Mouse (Mus musculus): ENCODE measurements around the gene Ftcd. TPM values are rescaled to one million over a fixed set of nuclear protein-coding genes. Genes with fewer than 3 reads are reported as not detected.

The Ftcd gene
- polyA plus RNA-seq (2014; fragmentation: Nextera tagmentation; extraction: Ambion mirVana) = not detected in 2 replicates

DNA sequence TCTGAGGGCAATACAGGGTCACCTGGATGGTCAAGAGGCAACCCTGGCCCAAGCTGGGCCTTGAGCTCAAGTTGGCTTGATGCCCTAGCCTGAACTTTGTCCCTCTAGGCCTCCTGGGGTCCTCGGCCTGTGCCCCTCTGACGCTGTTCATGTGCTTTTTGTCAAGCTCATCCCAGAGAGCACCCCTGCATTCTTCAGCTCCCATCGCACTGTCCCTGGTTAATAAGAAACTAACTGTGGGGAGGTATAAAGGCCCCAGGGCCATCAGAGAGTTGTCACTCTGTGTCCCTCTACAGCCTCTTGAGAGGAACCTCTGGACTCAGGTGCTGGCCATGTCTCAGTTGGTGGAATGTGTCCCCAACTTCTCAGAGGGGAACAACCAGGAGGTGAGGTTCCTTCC, at the start of gene Ftcd:
Gene Ftcd (plus strand): TSS at position 275 of the 400 bp plus-strand sequence.
- Histone ChIP-seq H3K9ac (replicated peaks; ENCODE audit: low read depth, low read length) (no peak within 1 kb of the TSS), H3K4me1 (ENCODE audit: control insufficient read depth, insufficient read depth, low read length) (no peaks in the 10 kb centered on the region), H3K4me3 (ENCODE audit: low read depth, low read length) (no peak within 1 kb of the TSS), H3K9me3 (ENCODE audit: control insufficient read depth, low read length) (no peaks in the 10 kb centered on the region), H3K27ac (ENCODE audit: low read depth, low read length) (no peak within 1 kb of the TSS), H3K36me3 (ENCODE audit: control insufficient read depth, insufficient read depth, low read length) (no peaks in the 10 kb centered on the region), H3K4me2 (ENCODE audit: low read depth, low read length) (no peak within 1 kb of the TSS), H3K27me3 (ENCODE audit: control insufficient read depth, insufficient read depth, low read length) (no peaks in the 10 kb centered on the region)
- ATAC-seq (ENCODE audit: low read depth) = no peak
- 67% methylated on average over 3 of the region's 3 CpGs for WGBS

DNA sequence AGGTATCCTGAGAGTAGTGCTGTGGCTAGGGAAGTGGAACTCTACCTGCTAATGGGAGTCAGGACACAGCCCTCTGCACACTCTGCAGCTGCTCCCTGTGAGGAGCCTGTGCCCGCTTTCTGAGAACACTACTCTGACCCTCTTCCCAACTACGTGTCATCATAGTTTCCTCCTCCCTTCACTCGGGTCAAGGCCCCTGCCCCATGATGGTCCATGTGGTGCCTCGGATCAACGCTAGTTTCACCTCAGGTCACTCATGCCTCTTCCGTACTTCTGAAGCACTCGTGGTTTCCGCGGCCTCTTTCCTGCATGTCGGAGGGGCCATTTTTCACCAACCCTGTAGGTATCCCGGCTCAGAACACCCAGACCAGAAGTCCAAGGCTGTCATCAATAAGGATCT, 44.5 kb upstream of the Ftcd start:
- Histone ChIP-seq H3K36me3 (ENCODE audit: control insufficient read depth, insufficient read depth, low read length) (peaks cover 13% of the 10 kb centered on the region; the same call in 1 of the 2 replicates), H3K9ac (replicated peaks; ENCODE audit: low read depth, low read length) (peak overlapping the region; percentile 41), H3K27ac (ENCODE audit: low read depth, low read length) (peak overlapping the region; percentile 68; the same call in 1 of the 2 replicates), H3K4me2 (ENCODE audit: low read depth, low read length) (peak overlapping the region; percentile 52), H3K4me3 (ENCODE audit: low read depth, low read length) (peak overlapping the region; percentile 53), H3K4me1 (ENCODE audit: control insufficient read depth, insufficient read depth, low read length) (peaks cover 7% of the 10 kb centered on the region), H3K27me3 (ENCODE audit: control insufficient read depth, insufficient read depth, low read length) (no peaks in the 10 kb centered on the region), H3K9me3 (ENCODE audit: control insufficient read depth, low read length) (no peaks in the 10 kb centered on the region)
- 4% methylated on average over 11 of the region's 11 CpGs for WGBS
- peak; percentile 63 for ATAC-seq (ENCODE audit: low read depth)

DNA sequence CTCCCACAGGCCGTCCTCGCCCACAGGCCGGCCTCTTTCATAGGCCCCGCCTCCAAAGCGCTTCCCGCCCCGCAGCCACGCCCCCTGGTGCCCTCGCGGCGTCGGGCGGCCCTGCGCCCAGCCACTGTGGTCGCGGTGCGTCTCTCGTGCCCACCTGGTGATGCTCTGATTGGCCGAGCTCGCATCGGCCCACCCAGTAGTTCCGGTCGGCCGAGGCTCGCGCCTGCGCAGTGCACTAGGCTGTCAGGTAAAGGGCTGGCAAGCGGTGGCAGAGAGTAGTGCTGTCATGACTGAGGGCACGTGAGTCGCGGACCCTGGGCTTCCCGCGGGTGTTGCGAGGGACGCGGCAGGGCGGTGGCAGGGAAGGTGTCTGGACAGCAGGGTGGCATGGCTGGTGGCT, 44.1 kb upstream of the Ftcd start, which contains the start of gene Lss:
Gene Lss (plus strand): TSS at position 214 of the 400 bp plus-strand sequence.
- Histone ChIP-seq H3K36me3 (ENCODE audit: control insufficient read depth, insufficient read depth, low read length) (peaks cover 17% of the 10 kb centered on the region; the same call in 1 of the 2 replicates), H3K4me3 (ENCODE audit: low read depth, low read length) (peak within 1 kb of the TSS; percentile 53), H3K9me3 (ENCODE audit: control insufficient read depth, low read length) (no peaks in the 10 kb centered on the region), H3K27ac (ENCODE audit: low read depth, low read length) (peak within 1 kb of the TSS; percentile 68), H3K4me2 (ENCODE audit: low read depth, low read length) (peak within 1 kb of the TSS; percentile 52), H3K4me1 (ENCODE audit: control insufficient read depth, insufficient read depth, low read length) (peaks cover 7% of the 10 kb centered on the region), H3K9ac (replicated peaks; ENCODE audit: low read depth, low read length) (peak within 1 kb of the TSS; percentile 56), H3K27me3 (ENCODE audit: control insufficient read depth, insufficient read depth, low read length) (no peaks in the 10 kb centered on the region)
- ATAC-seq (ENCODE audit: low read depth) = peak; percentile 100
- whole genome bisulfite sequencing = under 1% methylated on average over 37 of the region's 37 CpGs

DNA sequence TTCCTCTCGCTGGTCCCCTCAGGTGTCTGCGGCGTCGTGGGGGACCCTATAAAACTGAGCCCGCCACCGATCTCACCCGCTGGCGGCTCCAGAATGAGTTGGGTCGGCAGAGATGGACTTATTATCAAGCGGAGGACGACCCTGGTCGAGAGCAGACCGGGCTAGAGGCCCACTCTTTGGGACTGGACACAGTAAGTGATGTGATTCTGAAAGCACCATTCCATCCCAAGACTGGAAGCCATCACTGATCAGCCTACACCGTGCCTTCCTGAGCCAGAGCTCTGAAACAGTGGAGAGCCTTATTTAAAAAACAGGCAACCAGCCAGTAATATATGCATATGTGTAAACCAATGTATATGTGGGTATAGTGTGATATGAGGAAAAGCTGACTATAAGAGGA, 43.6 kb upstream of the Ftcd start:
- Histone ChIP-seq H3K9ac (replicated peaks; ENCODE audit: low read depth, low read length) (peak overlapping the region; percentile 56), H3K4me3 (ENCODE audit: low read depth, low read length) (peak overlapping the region; percentile 53), H3K27ac (ENCODE audit: low read depth, low read length) (peak overlapping the region; percentile 68), H3K9me3 (ENCODE audit: control insufficient read depth, low read length) (no peaks in the 10 kb centered on the region), H3K4me2 (ENCODE audit: low read depth, low read length) (peak overlapping the region; percentile 52), H3K36me3 (ENCODE audit: control insufficient read depth, insufficient read depth, low read length) (peaks cover 20% of the 10 kb centered on the region), H3K27me3 (ENCODE audit: control insufficient read depth, insufficient read depth, low read length) (no peaks in the 10 kb centered on the region), H3K4me1 (ENCODE audit: control insufficient read depth, insufficient read depth, low read length) (peaks cover 7% of the 10 kb centered on the region)
- 2% methylated on average over 14 of the region's 14 CpGs for WGBS
- peak; percentile 30 for ATAC-seq (ENCODE audit: low read depth)

DNA sequence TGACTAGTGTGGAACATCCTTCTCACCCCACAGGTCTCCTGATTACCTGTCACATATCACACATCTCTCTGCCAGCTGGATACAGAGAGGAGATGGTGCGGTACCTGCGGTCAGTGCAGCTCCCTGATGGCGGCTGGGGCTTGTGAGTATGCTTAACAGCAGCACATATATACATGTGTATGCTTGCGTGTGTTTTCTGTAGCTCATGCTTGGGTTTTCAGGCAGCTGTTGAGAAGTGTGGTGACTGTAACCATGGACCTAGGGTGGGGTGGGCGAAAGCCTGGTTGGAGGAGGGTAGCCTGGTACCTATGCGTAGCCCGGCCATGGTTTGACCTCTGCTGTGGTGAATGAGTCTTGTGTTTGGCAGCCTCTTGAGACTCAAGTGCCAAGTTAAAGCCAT, 39.9 kb upstream of the Ftcd start:
- Histone ChIP-seq H3K9ac (replicated peaks; ENCODE audit: low read depth, low read length) (no peak overlapping the region), H3K27me3 (ENCODE audit: control insufficient read depth, insufficient read depth, low read length) (no peaks in the 10 kb centered on the region), H3K4me1 (ENCODE audit: control insufficient read depth, insufficient read depth, low read length) (peaks cover 7% of the 10 kb centered on the region), H3K4me2 (ENCODE audit: low read depth, low read length) (no peak overlapping the region), H3K9me3 (ENCODE audit: control insufficient read depth, low read length) (no peaks in the 10 kb centered on the region), H3K4me3 (ENCODE audit: low read depth, low read length) (no peak overlapping the region), H3K27ac (ENCODE audit: low read depth, low read length) (no peak overlapping the region), H3K36me3 (ENCODE audit: control insufficient read depth, insufficient read depth, low read length) (peaks cover 47% of the 10 kb centered on the region)
- ATAC-seq (ENCODE audit: low read depth) = no peak
- 98% methylated on average over 7 of the region's 7 CpGs for WGBS

DNA sequence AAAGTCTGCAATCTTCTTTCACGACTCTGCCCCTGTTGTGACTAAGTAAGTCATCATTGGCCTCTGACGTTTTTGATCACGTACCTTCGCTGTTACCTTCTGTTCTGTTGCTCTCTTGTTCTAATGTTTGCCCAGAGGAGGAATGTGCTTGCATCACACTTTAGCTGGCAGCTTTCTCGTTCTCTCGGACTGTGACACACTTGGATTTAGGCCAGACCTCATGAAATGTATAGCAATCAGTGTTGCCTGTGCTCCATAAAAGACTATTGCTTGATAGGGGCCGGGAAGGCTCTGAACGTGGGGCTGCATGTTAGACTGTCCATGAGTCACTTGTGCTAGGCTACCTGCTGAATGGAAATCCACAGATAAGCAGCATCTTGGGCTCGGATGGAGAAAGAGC, 37.8 kb upstream of the Ftcd start:
- 86% methylated on average over 9 of the region's 9 CpGs for WGBS
- no peak overlapping the region for H3K9ac ChIP-seq (replicated peaks; ENCODE audit: low read depth, low read length)
- no peak for ATAC-seq (ENCODE audit: low read depth)
- no peaks in the 10 kb centered on the region for H3K27me3 ChIP-seq (ENCODE audit: control insufficient read depth, insufficient read depth, low read length)
- no peak overlapping the region for H3K4me2 ChIP-seq (ENCODE audit: low read depth, low read length)
- H3K27ac ChIP-seq (ENCODE audit: low read depth, low read length) = no peak overlapping the region
- H3K9me3 ChIP-seq (ENCODE audit: control insufficient read depth, low read length) = no peaks in the 10 kb centered on the region
- no peaks in the 10 kb centered on the region for H3K4me1 ChIP-seq (ENCODE audit: control insufficient read depth, insufficient read depth, low read length)
- H3K4me3 ChIP-seq (ENCODE audit: low read depth, low read length) = no peak overlapping the region
- H3K36me3 ChIP-seq (ENCODE audit: control insufficient read depth, insufficient read depth, low read length) = peaks cover 68% of the 10 kb centered on the region

DNA sequence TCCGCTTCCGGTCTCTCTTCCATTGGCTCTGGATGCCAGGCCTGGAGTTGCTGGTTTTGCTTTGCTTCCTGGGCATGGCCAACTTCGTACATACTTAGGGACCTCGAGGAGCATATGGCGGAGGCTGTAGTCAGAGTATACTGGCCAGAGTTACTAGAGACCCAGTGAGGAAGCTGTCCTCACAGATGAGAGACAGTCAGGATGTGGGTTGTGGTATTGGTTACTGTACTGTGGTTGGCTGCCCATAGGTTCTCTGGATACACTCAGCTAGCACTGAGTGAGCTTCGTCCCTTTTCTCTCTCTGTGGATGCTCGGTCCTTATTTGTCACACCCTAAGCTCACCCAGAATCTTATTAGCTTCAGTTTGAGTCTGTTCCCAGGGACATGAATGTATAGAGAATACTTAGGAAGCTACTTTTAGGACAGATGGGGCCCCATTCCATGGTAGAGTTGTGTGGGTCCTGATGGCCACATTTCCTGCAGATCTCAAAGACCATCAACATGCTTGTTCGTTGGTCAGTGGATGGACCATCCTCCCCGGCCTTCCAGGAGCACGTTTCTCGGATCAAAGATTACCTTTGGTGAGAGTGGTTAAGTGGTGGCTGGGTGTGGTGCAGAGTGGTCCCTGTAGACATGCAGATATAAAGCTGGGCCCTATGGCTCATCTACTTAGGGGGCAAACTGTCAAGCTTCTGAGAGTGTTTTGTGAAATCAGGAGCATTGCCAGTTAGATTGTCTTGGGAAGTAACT, 33.9 kb upstream of the Ftcd start:
- no peak overlapping the region for H3K9ac ChIP-seq (replicated peaks; ENCODE audit: low read depth, low read length)
- H3K9me3 ChIP-seq (ENCODE audit: control insufficient read depth, low read length) = no peaks in the 10 kb centered on the region
- peaks cover 88% of the 10 kb centered on the region for H3K36me3 ChIP-seq (ENCODE audit: control insufficient read depth, insufficient read depth, low read length)
- WGBS = 97% methylated on average over 11 of the region's 11 CpGs
- no peak overlapping the region for H3K4me3 ChIP-seq (ENCODE audit: low read depth, low read length)
- no peak overlapping the region for H3K27ac ChIP-seq (ENCODE audit: low read depth, low read length)
- ATAC-seq (ENCODE audit: low read depth) = no peak
- no peak overlapping the region for H3K4me2 ChIP-seq (ENCODE audit: low read depth, low read length)
- H3K27me3 ChIP-seq (ENCODE audit: control insufficient read depth, insufficient read depth, low read length) = no peaks in the 10 kb centered on the region
- no peaks in the 10 kb centered on the region for H3K4me1 ChIP-seq (ENCODE audit: control insufficient read depth, insufficient read depth, low read length)

DNA sequence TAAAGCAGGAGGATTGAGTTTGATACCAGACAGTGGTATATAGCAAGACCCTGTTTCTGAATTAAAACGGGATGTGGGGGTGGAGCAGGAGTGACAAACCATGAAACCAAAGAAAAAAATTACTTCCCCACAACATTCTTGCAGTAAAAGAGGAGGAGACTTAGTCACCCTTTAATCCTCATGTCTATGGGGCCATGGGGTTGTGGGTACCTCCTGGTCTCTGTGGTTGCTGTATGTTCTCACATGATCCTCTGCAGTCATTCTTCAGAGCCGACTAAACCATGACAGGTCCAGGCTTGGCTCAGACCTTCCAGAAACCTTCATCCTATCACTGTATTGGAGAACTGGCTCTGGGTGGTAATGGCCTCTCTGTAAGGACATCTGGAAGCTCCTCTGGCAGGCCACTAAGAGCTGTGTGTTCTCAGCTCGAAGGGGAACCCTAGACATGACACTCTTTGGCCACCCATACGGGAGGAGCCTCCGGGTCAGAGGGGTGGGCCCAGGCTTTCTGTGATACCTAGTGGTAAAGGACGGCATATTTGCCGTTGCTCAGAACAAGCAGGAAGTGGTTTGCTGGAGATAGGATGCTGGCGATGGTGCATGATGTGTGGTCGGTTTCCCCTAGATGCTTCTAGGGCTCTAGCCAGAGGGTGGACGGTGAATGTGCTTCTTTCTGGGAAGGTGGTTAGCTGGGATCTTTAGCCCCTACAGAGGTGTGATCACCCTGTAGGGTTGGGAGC, 32.6 kb upstream of the Ftcd start:
- Histone ChIP-seq H3K4me3 (ENCODE audit: low read depth, low read length) (no peak overlapping the region), H3K27ac (ENCODE audit: low read depth, low read length) (no peak overlapping the region), H3K4me1 (ENCODE audit: control insufficient read depth, insufficient read depth, low read length) (no peaks in the 10 kb centered on the region), H3K36me3 (ENCODE audit: control insufficient read depth, insufficient read depth, low read length) (peaks cover 91% of the 10 kb centered on the region), H3K4me2 (ENCODE audit: low read depth, low read length) (no peak overlapping the region), H3K9ac (replicated peaks; ENCODE audit: low read depth, low read length) (no peak overlapping the region), H3K27me3 (ENCODE audit: control insufficient read depth, insufficient read depth, low read length) (no peaks in the 10 kb centered on the region), H3K9me3 (ENCODE audit: control insufficient read depth, low read length) (no peaks in the 10 kb centered on the region)
- no peak for ATAC-seq (ENCODE audit: low read depth)
- 92% methylated on average over 10 of the region's 10 CpGs for WGBS

DNA sequence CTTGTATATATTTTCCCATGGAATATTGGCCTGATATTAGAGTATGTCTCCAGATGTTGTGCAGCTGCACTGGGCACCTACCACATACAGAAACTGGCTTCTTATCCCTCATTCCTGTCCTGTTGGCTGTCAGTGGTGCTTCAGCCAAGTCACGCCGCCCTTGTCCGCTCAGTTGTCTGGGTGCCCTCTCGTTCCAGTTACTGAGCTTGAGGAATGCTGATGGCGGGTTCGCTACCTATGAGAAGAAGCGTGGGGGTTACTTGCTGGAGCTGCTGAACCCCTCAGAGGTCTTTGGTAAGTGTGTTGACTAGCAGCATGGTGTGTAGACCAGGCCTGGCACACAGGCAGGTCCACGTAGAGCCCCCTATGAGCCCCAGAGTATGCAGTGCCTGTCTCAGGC, 28.9 kb upstream of the Ftcd start:
- Histone ChIP-seq H3K4me2 (ENCODE audit: low read depth, low read length) (no peak overlapping the region), H3K27ac (ENCODE audit: low read depth, low read length) (no peak overlapping the region), H3K4me1 (ENCODE audit: control insufficient read depth, insufficient read depth, low read length) (no peaks in the 10 kb centered on the region), H3K9me3 (ENCODE audit: control insufficient read depth, low read length) (no peaks in the 10 kb centered on the region), H3K9ac (replicated peaks; ENCODE audit: low read depth, low read length) (no peak overlapping the region), H3K36me3 (ENCODE audit: control insufficient read depth, insufficient read depth, low read length) (peaks cover 88% of the 10 kb centered on the region), H3K27me3 (ENCODE audit: control insufficient read depth, insufficient read depth, low read length) (no peaks in the 10 kb centered on the region), H3K4me3 (ENCODE audit: low read depth, low read length) (no peak overlapping the region)
- 93% methylated on average over 8 of the region's 8 CpGs for WGBS
- ATAC-seq (ENCODE audit: low read depth) = no peak
